Mouse (Mus musculus) CH12.LX (cell line): ENCODE results near the gene E2f2. TPM values are rescaled to one million over a fixed set of nuclear protein-coding genes. Genes with fewer than 3 reads are reported as not detected.

ENCODE experiments used
- DNase-seq: peaks from one replicate; pipeline ENCODE4 v3.0.0-alpha.2; 2013; ENCODE audit errors: extremely low read depth
- H3K27ac ChIP-seq: 2 replicates; pipeline ENCODE4 v1.5.1; 2012; ENCODE audit warnings: low read depth, mild to moderate bottlenecking, control low read depth, moderate library complexity; ENCODE audit not compliant: insufficient read depth
- H3K27me3 ChIP-seq: replicated peaks from 2 replicates; pipeline ENCODE3; 2012; ENCODE audit warnings: inconsistent platforms
- H3K36me3 ChIP-seq, 2 experiments: replicated peaks in 1 of 2; 2 replicates each; pipeline versions ENCODE3 to v1.6.1; 2012; ENCODE audit warnings: inconsistent platforms in 1 of 2, low read length in 1 of 2, mild to moderate bottlenecking in 1 of 2, mixed read lengths in 1 of 2, moderate library complexity in 1 of 2; ENCODE audit not compliant: control insufficient read depth in 1 of 2, insufficient read depth in 1 of 2
- H3K4me1 ChIP-seq, 2 experiments: 2 replicates each; pipeline ENCODE4 v1.6.1; 2012; ENCODE audit warnings: inconsistent platforms in 1 of 2, moderate library complexity in 1 of 2; ENCODE audit not compliant: insufficient read depth in 2 of 2, control insufficient read depth in 1 of 2
- H3K4me2 ChIP-seq: 2 replicates; pipeline ENCODE4 v1.6.1; 2012; ENCODE audit warnings: low read depth, mild to moderate bottlenecking, control low read depth; ENCODE audit not compliant: poor library complexity, insufficient read depth, severe bottlenecking
- H3K4me3 ChIP-seq, 3 experiments: fragments of 150-350 bp in 1 of 3; sonication (generic) in 1 of 3; replicated peaks in 1 of 3; 2 replicates each; pipeline versions ENCODE3 to v1.5.1; 2011 to 2012; ENCODE audit warnings: low read depth in 2 of 3, low read length in 2 of 3, mild to moderate bottlenecking in 2 of 3, moderate library complexity in 2 of 3, control low read depth in 1 of 3, improper control_type of control experiment in 1 of 3, inconsistent platforms in 1 of 3, mixed read lengths in 1 of 3; ENCODE audit not compliant: poor library complexity in 1 of 3
- H3K79me2 ChIP-seq: replicated peaks from 2 replicates; pipeline ENCODE4 v1.6.1; 2012; ENCODE audit warnings: mild to moderate bottlenecking, moderate library complexity; ENCODE audit not compliant: control insufficient read depth, poor library complexity, insufficient read depth, severe bottlenecking; ENCODE audit errors: extremely low read depth
- H3K9ac ChIP-seq: 2 replicates; pipeline ENCODE4 v1.6.1; 2012; ENCODE audit warnings: low read depth, mild to moderate bottlenecking, control low read depth, moderate library complexity; ENCODE audit not compliant: insufficient read depth
- H3K9me3 ChIP-seq: replicated peaks from 2 replicates; pipeline ENCODE3; 2012; ENCODE audit warnings: low read length, inconsistent platforms, mixed read lengths
- BHLHE40 ChIP-seq: IDR thresholded peaks from 2 replicates; pipeline ENCODE4 v1.6.1; 2011; ENCODE audit warnings: mild to moderate bottlenecking, low read depth, low read length, improper control_type of control experiment
- ELF1 ChIP-seq: IDR thresholded peaks from 2 replicates; pipeline ENCODE4 v1.6.1; 2014; ENCODE audit warnings: low read depth, mild to moderate bottlenecking, inconsistent platforms, low read length, improper control_type of control experiment
- GABPA ChIP-seq: IDR thresholded peaks from 2 replicates; pipeline ENCODE4 v1.6.1; 2012; ENCODE audit warnings: low read depth, low read length, improper control_type of control experiment, inconsistent platforms; ENCODE audit not compliant: insufficient replicate concordance
- JUN ChIP-seq: IDR thresholded peaks from 2 replicates; pipeline ENCODE4 v1.6.1; 2011; ENCODE audit warnings: low read depth, mild to moderate bottlenecking, low read length, improper control_type of control experiment, moderate library complexity; ENCODE audit not compliant: insufficient read depth
- KAT2A ChIP-seq: IDR thresholded peaks from 2 replicates; pipeline ENCODE4 v1.6.1; 2012; ENCODE audit warnings: low read length, improper control_type of control experiment, inconsistent platforms; ENCODE audit not compliant: insufficient replicate concordance
- MAFK ChIP-seq: IDR thresholded peaks from 2 replicates; pipeline ENCODE4 v1.6.1; 2011; ENCODE audit warnings: low read length, improper control_type of control experiment; ENCODE audit not compliant: insufficient replicate concordance
- MAX ChIP-seq: IDR thresholded peaks from 2 replicates; pipeline ENCODE4 v1.6.1; 2011; ENCODE audit warnings: low read length, improper control_type of control experiment
- MAZ ChIP-seq: IDR thresholded peaks from 2 replicates; pipeline ENCODE4 v1.6.1; 2012; ENCODE audit warnings: low read depth, mild to moderate bottlenecking, inconsistent platforms, low read length, improper control_type of control experiment, moderate library complexity
- MXI1 ChIP-seq: IDR thresholded peaks from 2 replicates; pipeline ENCODE4 v1.6.1; 2011; ENCODE audit warnings: mild to moderate bottlenecking, low read depth, low read length, improper control_type of control experiment
- NELFE ChIP-seq: IDR thresholded peaks from 2 replicates; pipeline ENCODE4 v1.6.1; 2011; ENCODE audit warnings: low read depth, low read length, improper control_type of control experiment
- POLR2A ChIP-seq: IDR thresholded peaks from 2 replicates; pipeline ENCODE4 v1.6.1; 2011; ENCODE audit warnings: low read depth, mild to moderate bottlenecking, improper control_type of control experiment, low read length
- POLR2AphosphoS2 ChIP-seq: IDR thresholded peaks from 2 replicates; pipeline ENCODE4 v1.6.1; 2011; ENCODE audit warnings: low read depth, low read length, improper control_type of control experiment
- TBP ChIP-seq: conservative IDR thresholded peaks from 2 replicates; pipeline ENCODE4 v1.6.1; 2011; ENCODE audit warnings: low read depth, low read length, improper control_type of control experiment
- TCF12 ChIP-seq: IDR thresholded peaks from 2 replicates; pipeline ENCODE4 v1.6.1; 2014; ENCODE audit warnings: low read depth, mild to moderate bottlenecking, inconsistent platforms, low read length, improper control_type of control experiment
- UBTF ChIP-seq: IDR thresholded peaks from 2 replicates; pipeline ENCODE4 v1.6.1; 2012; ENCODE audit warnings: low read depth, mild to moderate bottlenecking, inconsistent platforms, low read length, improper control_type of control experiment, moderate library complexity
- USF1 ChIP-seq: IDR thresholded peaks from 2 replicates; pipeline ENCODE4 v1.6.1; 2014; ENCODE audit warnings: low read depth, mild to moderate bottlenecking, inconsistent platforms, low read length, improper control_type of control experiment
- USF2 ChIP-seq: conservative IDR thresholded peaks from 2 replicates; pipeline ENCODE4 v1.6.1; 2011; ENCODE audit warnings: low read depth, low read length, improper control_type of control experiment
- ZC3H11A ChIP-seq: IDR thresholded peaks from 2 replicates; pipeline ENCODE4 v1.6.1; 2012; ENCODE audit warnings: low read depth, mild to moderate bottlenecking, inconsistent platforms, low read length, improper control_type of control experiment
- ZKSCAN1 ChIP-seq: IDR thresholded peaks from 2 replicates; pipeline ENCODE4 v1.6.1; 2012; ENCODE audit warnings: low read depth, inconsistent platforms, low read length, improper control_type of control experiment, borderline replicate concordance
- ZNF384 ChIP-seq: IDR thresholded peaks from 2 replicates; pipeline ENCODE4 v1.6.1; 2012; ENCODE audit warnings: low read depth, low read length, improper control_type of control experiment, inconsistent platforms
- dilution Hi-C: fragments of 300-500 bp; cut with MboI; formaldehyde crosslinking; loops from 2 replicates; pipeline ENCODE4 v1.14.3; 2020; ENCODE audit warnings: low sequenced_read_pairs; ENCODE audit not compliant: extremely low pct_unique_long_range_greater_than_20kb, extremely low pct_ligation_motif_present
- in situ Hi-C: fragments of 300-500 bp; cut with MboI; formaldehyde crosslinking; loops from 3 replicates; pipeline ENCODE4 v1.14.3; 2019; ENCODE audit warnings: low sequenced_read_pairs, low pct_ligation_motif_present, low pct_unique_long_range_greater_than_20kb, mixed read lengths
- polyA plus RNA-seq: library from polyadenylated mRNA; unstranded; fragments of >175 nt; gene quantifications from 2 replicates; pipeline ENCODE4 v1.2.1, GENCODE M21; 2012; ENCODE audit warnings: low read depth; ENCODE audit not compliant: insufficient read length
- total RNA-seq, 2 experiments: library from RNA; depleted of rRNA; stranded (reverse); fragments of 300-350 nt in 1 of 2; fragments of >200 nt in 1 of 2; gene quantifications; 2 replicates each; pipeline ENCODE4 v1.2.3; 2012 to 2014

E2f2 gene
- total and polyA plus RNA-seq, 3 experiments = 3.9 to 7.2 (median 4.4) TPM

- Histone ChIP-seq H3K4me2 (no peak overlapping the region), H3K36me3 (no peaks in the 10 kb centered on the region), H3K4me3 (no peak overlapping the region), H3K9me3 (no peaks in the 10 kb centered on the region), H3K27me3 (peaks cover 77% of the 10 kb centered on the region), H3K79me2 (no peaks in the 10 kb centered on the region), H3K9ac (no peak overlapping the region), H3K4me1 (peaks cover 0 to 2% of the 10 kb centered on the region in 2 experiments; a peak in 1 of 4 replicates), H3K27ac (no peak overlapping the region)
- in situ Hi-C loops = no loop called here
- no peak for DNase-seq
- dilution Hi-C loops = no loop called here
- TF ChIP-seq GABPA (no peak), MAX (no peak), ZC3H11A (no peak), MAFK (no peak), ZNF384 (no peak), USF2 (no peak), TCF12 (no peak), MXI1 (no peak), POLR2A (no peak), ELF1 (no peak), UBTF (no peak), USF1 (no peak), POLR2AphosphoS2 (no peak), JUN (no peak), TBP (no peak), KAT2A (no peak)
Measured at GRCm38 (mm10) chr4:136213629-136214028, 41.4 kb downstream of the E2f2 start.

- in situ Hi-C loops (no loop called here), dilution Hi-C loops (no loop called here)
- no peak for DNase-seq
- H3K9me3 ChIP-seq = no peaks in the 10 kb centered on the region
- TF ChIP-seq ZKSCAN1 (no peak), MAX (no peak), MAZ (no peak), NELFE (no peak), UBTF (no peak), BHLHE40 (no peak)
- H3K36me3 ChIP-seq = no peaks in the 10 kb centered on the region
- H3K27me3 ChIP-seq = peaks cover 78% of the 10 kb centered on the region
- H3K27ac ChIP-seq = no peak overlapping the region
- H3K4me1 ChIP-seq = no peaks in the 10 kb centered on the region
- H3K4me3 ChIP-seq = no peak overlapping the region
- H3K4me2 ChIP-seq = no peak overlapping the region
- H3K9ac ChIP-seq = no peak overlapping the region
- no peaks in the 10 kb centered on the region for H3K79me2 ChIP-seq
Measured at GRCm38 (mm10) chr4:136214828-136215227, 42.6 kb downstream of the E2f2 start.
